Mouse (Mus musculus) kidney, adult 18-20 months (tissue): ENCODE measurements around the gene Net1.
"Not testable (repeated sequence)": the region's sequence is repeated elsewhere in the genome, so short reads cannot be mapped to it uniquely, and the experiment has no call there.

Experiments used
- DNase-seq: peaks from one replicate; pipeline ENCODE4 v3.0.0; 2021

Gene Net1

DNA sequence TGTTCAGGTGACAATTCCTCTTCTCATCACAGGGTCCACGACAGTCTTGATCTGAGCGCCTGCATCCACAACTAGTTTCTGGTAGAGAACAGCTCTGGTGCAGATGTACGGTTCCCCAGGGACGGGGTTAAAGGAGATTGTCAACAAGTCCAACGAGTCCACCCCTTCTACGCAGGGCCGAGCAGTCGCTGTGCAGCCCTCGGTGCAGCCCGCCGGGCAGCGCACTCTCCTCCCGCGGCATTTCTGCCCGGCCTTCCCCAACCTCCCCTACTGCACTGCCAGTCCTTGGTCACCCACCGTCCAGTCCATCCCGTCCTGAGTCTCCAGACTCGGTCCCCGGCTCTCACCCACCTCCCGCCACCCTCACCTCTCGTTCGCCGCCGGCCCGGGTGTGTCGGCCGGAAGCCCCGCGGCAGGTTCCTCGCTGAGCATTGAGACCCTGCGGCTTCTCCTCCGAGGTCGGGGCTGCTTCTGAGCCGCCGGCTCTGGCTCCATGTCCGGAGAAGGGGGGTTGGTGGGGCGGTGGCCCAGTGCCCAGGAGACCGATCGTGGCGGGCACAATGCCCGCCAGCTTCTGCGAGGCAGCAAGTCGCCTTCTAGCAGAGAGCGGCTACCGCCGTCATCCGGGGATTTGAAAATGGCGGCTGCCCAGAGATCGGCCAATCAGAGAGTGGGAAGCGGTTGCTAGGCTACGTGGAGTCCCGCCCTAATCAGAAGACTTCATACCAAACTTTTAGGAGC is at the start of gene Net1, which contains the start of gene Tubal3:
TSS of gene Net1 (minus strand) at position 650 of the 741 bp plus-strand sequence.
TSS of gene Tubal3 (plus strand) at position 704 of the 741 bp plus-strand sequence.
- DNase-seq: peak; percentile 92

- no peak for DNase-seq
These were observed 33.3 kb upstream of the Net1 start for GRCm38 (mm10) chr13:3951198-3951914.

DNA sequence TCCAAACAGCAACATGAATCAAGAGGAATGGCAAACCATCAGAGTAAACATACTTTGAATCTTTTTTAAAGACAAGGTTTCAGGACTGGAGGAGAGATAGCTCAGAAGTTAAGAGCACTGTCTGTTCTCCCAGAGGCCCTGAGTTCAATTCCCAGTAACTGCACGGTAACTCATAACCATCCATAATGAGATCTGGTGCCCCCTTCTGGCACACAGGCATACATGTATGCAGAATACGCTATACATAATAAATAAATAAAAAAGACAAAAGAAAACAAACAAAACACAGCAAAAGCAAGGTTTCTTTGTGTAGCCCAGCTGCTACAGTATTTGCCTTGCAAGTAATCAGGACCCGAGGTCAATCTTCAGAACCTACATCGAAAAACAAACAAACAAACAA is 31.5 kb upstream of the Net1 start:
- no peak for DNase-seq

- DNase-seq: no peak
These were observed 29.2 kb upstream of the Net1 start for GRCm38 (mm10) chr13:3947267-3947666.

GRCm38 (mm10) chr13:3945249-3945648 is 27.2 kb upstream of the Net1 start, which contains the start of gene Ucn3:
TSS of gene Ucn3 (minus strand) at chr13:3945349.
- no peak for DNase-seq

GRCm38 (mm10) chr13:3944699-3945098 is 26.7 kb upstream of the Net1 start:
- DNase-seq: no peak

GRCm38 (mm10) chr13:3926046-3926445 is 8.0 kb upstream of the Net1 start:
- DNase-seq: no peak

- no peak for DNase-seq
These were observed 7.6 kb upstream of the Net1 start for GRCm38 (mm10) chr13:3925632-3926031.

- no peak for DNase-seq
These were observed 6.5 kb upstream of the Net1 start for GRCm38 (mm10) chr13:3924483-3924882.

DNA sequence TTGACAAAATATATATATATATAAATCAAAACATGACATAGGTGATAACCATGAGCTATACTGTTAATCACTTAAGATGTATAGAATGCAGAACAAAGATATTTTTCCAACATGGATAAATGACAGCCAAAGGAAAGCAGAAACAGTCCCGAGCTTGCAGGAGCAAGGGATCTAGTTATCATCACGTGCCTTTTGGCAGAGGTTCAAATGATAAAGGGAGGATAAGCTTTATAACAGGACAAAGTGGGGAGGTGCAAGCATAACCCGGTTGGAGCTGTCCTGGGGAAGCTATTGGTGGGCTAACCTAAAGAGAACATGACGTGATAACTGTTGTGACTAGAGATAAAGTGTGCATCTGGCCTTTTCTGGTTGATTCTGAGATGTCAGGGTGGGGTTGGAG is 4.5 kb downstream of the Net1 start:
- no peak for DNase-seq

DNA sequence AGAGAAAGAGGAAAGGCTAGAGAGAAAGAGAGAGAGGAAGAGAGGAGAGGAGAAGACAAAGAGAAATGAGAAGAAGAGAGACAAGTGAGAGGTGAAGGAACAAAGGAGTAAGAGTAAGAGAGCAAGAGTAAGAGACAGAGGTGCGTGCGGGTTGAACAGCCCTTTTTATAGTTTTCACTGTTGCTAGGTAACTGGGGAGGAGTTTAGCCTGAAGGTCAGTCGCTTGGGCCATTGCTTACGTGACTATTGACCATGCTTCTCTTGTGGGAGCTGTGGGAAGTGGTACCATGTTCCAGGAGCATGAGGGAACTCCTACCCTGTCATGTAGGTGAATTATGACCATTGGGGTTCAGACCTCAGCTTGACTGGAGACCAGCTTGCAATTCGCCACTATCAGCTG is 7.7 kb downstream of the Net1 start:
- DNase-seq: no peak

GRCm38 (mm10) chr13:3908262-3908661 is 9.8 kb downstream of the Net1 start:
- DNase-seq: no peak

DNA sequence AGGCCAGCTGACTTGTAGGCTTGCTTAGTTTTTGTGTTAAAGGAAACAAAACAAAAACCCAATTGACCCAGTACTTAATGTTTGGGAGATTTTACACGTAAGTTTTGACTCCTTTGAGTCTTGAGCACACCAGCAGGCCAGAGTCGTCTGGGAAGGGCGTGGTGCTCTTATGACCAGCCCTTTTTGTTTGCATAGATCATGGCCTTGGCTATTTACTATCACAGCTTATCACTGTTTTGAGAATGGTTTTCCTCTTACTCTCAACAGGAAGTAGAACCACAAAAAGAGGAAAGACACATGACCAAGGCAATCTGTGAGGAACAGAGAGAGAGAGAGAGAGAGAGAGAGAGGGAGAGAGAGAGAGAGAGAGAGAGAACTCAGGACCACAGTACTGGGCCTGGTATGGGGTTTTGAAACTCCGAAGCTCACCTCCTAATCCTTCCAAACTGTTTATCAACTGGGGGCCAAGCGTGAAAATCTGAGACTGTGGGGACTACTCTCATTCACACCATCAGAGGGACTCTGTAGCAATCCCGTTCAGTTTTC is 10.8 kb downstream of the Net1 start:
- no peak for DNase-seq

DNA sequence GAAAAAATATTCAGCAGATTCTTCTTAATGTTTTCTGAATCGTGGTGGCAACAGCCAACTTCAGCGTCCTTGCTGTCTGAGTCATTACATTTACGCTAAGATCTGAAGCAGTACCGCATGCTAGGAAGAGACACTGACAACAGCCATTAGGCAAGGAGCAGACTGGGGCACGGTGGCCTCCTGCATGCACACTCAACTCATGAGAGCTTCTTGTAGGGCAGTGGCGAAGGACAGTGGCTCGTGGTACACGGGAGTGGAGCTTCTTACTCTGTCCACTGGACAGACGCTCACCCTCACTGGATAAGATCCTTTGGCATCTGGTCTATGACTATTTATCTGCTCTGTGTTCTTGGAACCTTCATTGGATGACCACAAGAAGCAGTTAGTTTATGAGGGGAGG is 18.7 kb downstream of the Net1 start:
- no peak for DNase-seq

GRCm38 (mm10) chr13:3898202-3898601 is 19.8 kb downstream of the Net1 start:
- not testable (repeated sequence) for DNase-seq

GRCm38 (mm10) chr13:3896913-3897312 is 21.1 kb downstream of the Net1 start:
- DNase-seq: peak; percentile 77

GRCm38 (mm10) chr13:3896032-3896431 is 22.0 kb downstream of the Net1 start:
- DNase-seq: no peak

- DNase-seq: peak; percentile 20
These were observed 22.5 kb downstream of the Net1 start for GRCm38 (mm10) chr13:3895397-3895980.

DNA sequence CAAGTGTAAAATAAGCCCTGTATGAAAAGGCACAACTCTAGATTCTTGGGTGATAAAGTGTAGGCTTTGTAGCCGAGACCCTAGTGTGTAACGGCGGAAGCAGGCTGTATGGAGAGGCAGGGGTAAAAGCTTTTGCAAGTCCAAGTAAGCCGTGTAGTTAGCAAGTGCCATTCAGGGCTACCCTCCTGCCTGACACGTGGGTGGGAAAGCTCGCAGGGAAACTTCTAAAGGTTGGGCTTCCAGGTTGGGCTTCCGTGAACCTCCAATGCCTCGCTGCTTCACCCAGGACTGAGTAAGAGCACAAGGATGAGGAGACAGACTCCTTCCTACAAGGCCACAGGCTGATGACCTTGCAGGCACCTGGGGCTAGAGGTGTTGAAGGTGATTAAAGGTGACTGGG is 23.5 kb downstream of the Net1 start:
- DNase-seq: peak; percentile 30

DNA sequence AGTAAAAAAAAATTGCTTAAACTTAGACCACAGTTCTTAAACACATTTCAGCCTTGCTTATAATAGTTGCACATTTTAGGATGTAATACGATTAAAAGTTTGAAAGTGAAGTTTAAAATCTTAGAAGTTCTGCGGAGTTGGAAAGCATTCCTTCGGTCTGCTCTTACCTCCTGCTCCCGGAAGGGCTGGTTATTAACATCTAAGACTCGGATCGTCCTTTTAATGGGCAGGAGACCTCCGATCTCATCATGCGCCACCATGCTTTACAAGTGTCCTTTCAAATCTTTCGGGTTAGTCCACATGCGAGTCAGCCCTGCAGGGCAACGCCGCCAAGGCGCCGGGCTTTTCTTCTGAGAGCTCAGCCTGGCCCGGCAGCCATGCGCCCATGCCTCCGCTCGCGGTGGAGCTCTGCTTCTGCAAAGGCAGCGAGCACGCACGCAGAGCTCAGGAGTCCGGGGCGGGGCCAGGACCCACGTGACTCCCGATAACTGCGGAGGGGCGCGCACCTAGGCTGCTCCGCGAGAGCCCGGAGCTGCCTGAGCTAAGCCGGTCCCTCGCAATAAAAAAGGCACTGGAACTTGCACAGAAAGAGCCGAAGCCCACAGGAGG is 24.8 kb downstream of the Net1 start:
- peak; percentile 96 for DNase-seq

DNA sequence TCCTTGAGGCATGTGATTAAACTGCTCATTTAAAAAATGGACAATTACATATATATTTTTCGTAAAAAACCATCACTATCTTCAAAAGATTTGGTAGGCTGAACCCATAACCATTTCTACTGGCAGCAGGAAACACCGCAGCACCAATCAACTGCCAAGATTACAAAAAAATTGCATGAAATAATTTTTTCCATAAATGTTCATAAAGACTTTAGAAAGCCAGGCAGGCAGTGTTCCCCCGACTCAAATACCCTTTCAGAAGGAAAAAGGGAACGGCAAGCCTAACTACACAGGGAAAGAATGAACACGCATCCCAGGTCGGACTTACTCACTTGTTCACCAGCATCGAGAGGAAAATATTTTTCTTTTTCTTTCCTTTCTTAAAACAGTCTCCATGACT is 25.4 kb downstream of the Net1 start:
- no peak for DNase-seq

- peak; percentile 61 for DNase-seq
These were observed 26.4 kb downstream of the Net1 start for GRCm38 (mm10) chr13:3891479-3892087.

- no peak for DNase-seq
These were observed 28.0 kb downstream of the Net1 start for GRCm38 (mm10) chr13:3890061-3890460.
